Mouse (Mus musculus): ENCODE measurements at regions not wholly inside any gene's neighbourhood (a gene's known extent, or its start where the extent isn't known, plus 50 kb on each side); places are given as distances from the start of the nearest gene placed in this dataset.

DNA sequence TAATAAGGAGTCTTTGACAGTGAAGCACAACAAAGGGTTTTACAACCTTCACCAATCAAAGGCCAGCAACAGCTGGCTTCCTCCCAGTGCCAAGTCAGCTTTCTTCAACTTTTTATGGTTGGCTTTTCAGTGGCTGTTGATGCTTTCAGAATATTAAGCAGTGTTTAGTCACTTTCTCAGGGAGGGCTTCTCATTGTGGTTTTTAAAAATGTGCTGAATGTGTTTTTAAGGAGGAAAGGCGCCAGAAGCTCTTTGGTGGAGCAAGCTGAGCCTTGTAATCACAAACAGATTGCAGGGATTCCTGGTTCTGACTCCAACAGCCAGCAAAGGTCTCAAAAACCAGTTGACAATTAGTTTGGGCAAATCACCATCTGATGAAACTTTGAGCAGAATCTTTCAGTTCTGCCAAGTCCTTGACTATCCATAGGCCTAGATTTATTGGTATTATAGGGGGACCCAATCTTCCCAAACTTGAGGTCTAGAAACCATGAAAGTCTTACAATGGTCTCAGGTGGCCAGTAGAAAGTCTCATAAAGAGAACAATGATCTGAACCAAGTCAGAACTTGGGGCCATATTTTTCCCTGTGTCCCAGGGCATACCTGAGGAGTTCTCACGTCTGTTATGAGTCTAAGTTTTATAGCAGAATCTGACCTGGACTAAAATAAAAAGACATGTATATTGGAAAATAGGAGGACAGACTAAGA lies 251.9 kb upstream of the Cpeb2 start:
- TF ChIP-seq HCFC1 (IDR thresholded peaks at IDR 0.05; ENCODE audit: borderline replicate concordance, insufficient read depth, low read length) (no peak), ZNF384 (IDR thresholded peaks at IDR 0.05; ENCODE audit: low read depth, low read length) (no peak), ZC3H11A (IDR thresholded peaks at IDR 0.05; ENCODE audit: borderline replicate concordance, low read depth, low read length) (no peak), MAFK (IDR thresholded peaks at IDR 0.05; ENCODE audit: insufficient read depth, low read depth, low read length) (no peak)

Measured in ES-E14 (cell line).